Mouse (Mus musculus): ENCODE data around the gene Trrap.

GRCm38 (mm10) chr5:144727119-144727518 is 40.4 kb upstream of the Trrap start:
- TF ChIP-seq POLR2A (IDR thresholded peaks at IDR 0.05; ENCODE audit: borderline replicate concordance, low read depth, low read length), result no peak
- TF ChIP-seq CTCF (IDR thresholded peaks at IDR 0.05; ENCODE audit: low read depth, low read length), result peak; percentile 87

All from bone marrow macrophage, adult 2 months (primary cell).